Mouse (Mus musculus) MEL (cell line): ENCODE results near the gene Sox5.

Experiments
- CHD2 ChIP-seq: IDR thresholded peaks from 2 replicates; pipeline ENCODE4 v1.6.1; 2011; ENCODE audit warnings: low read length, improper control_type of control experiment
- CTCF ChIP-seq, 3 experiments: IDR thresholded peaks in 2 of 3; conservative IDR thresholded peaks in 1 of 3; 2 replicates each; pipeline ENCODE4 v1.5.1; 2011 to 2012; ENCODE audit warnings: low read length in 3 of 3, low read depth in 2 of 3, mild to moderate bottlenecking in 2 of 3, improper control_type of control experiment in 1 of 3, inconsistent platforms in 1 of 3, mixed read lengths in 1 of 3, moderate library complexity in 1 of 3; ENCODE audit not compliant: control insufficient read depth in 1 of 3, insufficient read depth in 1 of 3, poor library complexity in 1 of 3, severe bottlenecking in 1 of 3
- RCOR1 ChIP-seq: IDR thresholded peaks from 2 replicates; pipeline ENCODE4 v1.6.1; 2012; ENCODE audit warnings: low read depth, mild to moderate bottlenecking, inconsistent platforms, low read length, improper control_type of control experiment
- USF2 ChIP-seq, 2 experiments: IDR thresholded peaks; 2 replicates each; pipeline ENCODE4 v1.6.1; 2011 to 2012; ENCODE audit warnings: improper control_type of control experiment in 2 of 2, low read length in 2 of 2, borderline replicate concordance in 1 of 2, inconsistent platforms in 1 of 2, low read depth in 1 of 2, mild to moderate bottlenecking in 1 of 2; ENCODE audit not compliant: insufficient read depth in 1 of 2

GRCm38 (mm10) chr6:143878525-143878924, 903.3 kb downstream of the Sox5 start:
- no peak for TF ChIP-seq RCOR1
- TF ChIP-seq USF2 (IDR thresholded peaks at IDR 0.05; ENCODE audit: borderline replicate concordance in 1 of 2, insufficient read depth in 1 of 2, low read depth in 1 of 2, low read length in 2 of 2): no peak
- no peak for TF ChIP-seq CTCF (IDR thresholded peaks at IDR 0.05 in 2 of 3, conservative IDR thresholded peaks at IDR 0.05 in 1 of 3; ENCODE audit: control insufficient read depth in 1 of 3, insufficient read depth in 1 of 3, low read depth in 2 of 3, low read length in 3 of 3, poor library complexity in 1 of 3, severe bottlenecking in 1 of 3)
- TF ChIP-seq CHD2: no peak
